Mouse (Mus musculus): ENCODE measurements around the gene Mtmr10.

DNA sequence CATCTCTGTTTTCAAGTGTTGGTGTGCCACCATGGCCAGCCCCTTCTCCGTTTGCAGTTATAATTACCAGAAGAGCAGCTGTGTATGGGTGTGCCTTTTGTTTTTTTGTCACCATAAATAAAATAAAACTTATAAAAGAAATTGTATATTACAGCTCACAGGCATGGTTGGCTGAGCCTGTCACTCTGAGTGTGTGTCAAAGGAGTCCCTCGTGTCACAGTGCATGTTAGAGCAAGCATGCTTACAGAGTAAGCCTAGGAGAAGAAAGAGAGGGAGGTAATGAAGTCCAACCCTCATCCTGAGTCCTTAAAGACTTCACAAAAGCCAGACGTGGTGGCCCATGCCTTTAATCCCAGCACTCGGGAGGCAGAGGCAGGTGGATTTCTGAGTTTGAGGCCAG lies 45.0 kb upstream of the Mtmr10 start:
- no peak for TF ChIP-seq CTCF (conservative IDR thresholded peaks at IDR 0.05; ENCODE audit: low read length)
- no peak for TF ChIP-seq NANOG (IDR thresholded peaks at IDR 0.05; ENCODE audit: borderline replicate concordance, low read length)
